Mouse (Mus musculus): ENCODE measurements around the gene Yy2.

GRCm38 (mm10) chrX:157601450-157601849 lies 32.7 kb upstream of the Yy2 start:
- TF ChIP-seq POLR2A (IDR thresholded peaks at IDR 0.05; ENCODE audit: low read depth, low read length) (no peak), CTCF (IDR thresholded peaks at IDR 0.05; ENCODE audit: extremely low read depth, insufficient read depth, insufficient read length, insufficient replicate concordance) (no peak)
